Mouse (Mus musculus) kidney, adult 2 months (tissue): ENCODE data around the gene Lmod2. TPM values are rescaled to one million over a fixed set of nuclear protein-coding genes. Genes with fewer than 3 reads are reported as not detected.
A peak's percentile ranks its signal among the peaks of the same experiment; 100 is the strongest.

ENCODE experiments used
- DNase-seq: peaks from one replicate; pipeline ENCODE4 v3.0.0; 2021
- H3K27ac ChIP-seq: fragments of 200-500 bp; 2 replicates; pipeline ENCODE4 v1.5.1; 2012; ENCODE audit warnings: low read depth, low read length, control low read depth, inconsistent platforms; ENCODE audit not compliant: insufficient read depth
- H3K27me3 ChIP-seq: fragments of 200-500 bp; replicated peaks from 2 replicates; pipeline ENCODE4 v1.6.1; 2012; ENCODE audit warnings: mild to moderate bottlenecking, moderate library complexity, low read length, inconsistent platforms; ENCODE audit not compliant: control insufficient read depth, insufficient read depth
- H3K36me3 ChIP-seq: fragments of 200-500 bp; 2 replicates; pipeline ENCODE4 v1.6.1; 2012; ENCODE audit warnings: mild to moderate bottlenecking, moderate library complexity, low read length, inconsistent platforms; ENCODE audit not compliant: control insufficient read depth, insufficient read depth
- H3K4me1 ChIP-seq: fragments of 200-500 bp; 2 replicates; pipeline ENCODE4 v1.6.1; 2011; ENCODE audit warnings: low read length; ENCODE audit not compliant: control insufficient read depth, insufficient read depth
- H3K4me3 ChIP-seq: fragments of 200-500 bp; 2 replicates; pipeline ENCODE4 v1.5.1; 2011; ENCODE audit warnings: mild to moderate bottlenecking, low read depth, low read length, control low read depth; ENCODE audit not compliant: insufficient read depth
- CTCF ChIP-seq: fragments of 200-500 bp; conservative IDR thresholded peaks from 2 replicates; pipeline ENCODE4 v1.5.1; 2011; ENCODE audit warnings: low read depth, mild to moderate bottlenecking, control low read depth, low read length, moderate library complexity, mixed read lengths; ENCODE audit not compliant: insufficient read depth, insufficient read length
- POLR2A ChIP-seq: fragments of 200-500 bp; IDR thresholded peaks from one replicate; pipeline ENCODE4 v1.6.1; 2011; ENCODE audit warnings: low read depth, low read length, control low read depth
- WGBS: fragments of 180-500 bp; shearing (Covaris S2); methylation state at CpG from one replicate; pipeline ENCODE4 v1.1.7; 2018; 5-methylcytosine and 5-hydroxymethylcytosine counted together
- polyA plus RNA-seq: library from polyadenylated mRNA; depleted of rRNA; stranded (reverse); fragments of >200 nt; gene quantifications from 2 replicates; pipeline ENCODE4 v1.2.3, GENCODE M21; 2012

Lmod2 gene
- polyA plus RNA-seq, 1 experiment: 1.1 TPM

DNA sequence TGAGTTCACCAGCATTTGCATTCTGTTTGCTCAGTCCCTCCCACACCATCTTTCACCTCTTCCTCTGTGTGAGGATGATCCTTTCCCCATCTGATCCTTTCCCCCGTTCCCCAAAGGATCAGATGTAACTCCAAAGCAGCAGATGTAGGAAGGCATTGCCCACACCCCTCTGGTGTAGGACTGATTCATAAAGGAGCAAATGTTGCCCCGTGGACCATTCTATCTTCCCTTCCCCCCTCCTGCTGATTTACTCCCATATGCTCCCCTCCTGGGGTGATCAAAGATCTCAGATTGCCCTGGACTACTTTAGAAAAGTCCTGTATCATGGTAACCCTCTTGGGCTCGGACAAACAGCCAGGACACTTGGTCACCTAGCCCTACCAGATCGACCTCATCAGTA lies 3.2 kb downstream of the Lmod2 start:
- no peaks in the 10 kb centered on the region for H3K27me3 ChIP-seq
- 76% methylated on average over 4 of the region's 4 CpGs for WGBS
- no peak for DNase-seq
- no peaks in the 10 kb centered on the region for H3K36me3 ChIP-seq
- no peak overlapping the region for H3K27ac ChIP-seq
- 0 out of 2 replicates have a peak, but pooled peaks cover 2% of the 10 kb centered on the region for H3K4me1 ChIP-seq
- no peak overlapping the region for H3K4me3 ChIP-seq
- TF ChIP-seq POLR2A (no peak), CTCF (no peak)

DNA sequence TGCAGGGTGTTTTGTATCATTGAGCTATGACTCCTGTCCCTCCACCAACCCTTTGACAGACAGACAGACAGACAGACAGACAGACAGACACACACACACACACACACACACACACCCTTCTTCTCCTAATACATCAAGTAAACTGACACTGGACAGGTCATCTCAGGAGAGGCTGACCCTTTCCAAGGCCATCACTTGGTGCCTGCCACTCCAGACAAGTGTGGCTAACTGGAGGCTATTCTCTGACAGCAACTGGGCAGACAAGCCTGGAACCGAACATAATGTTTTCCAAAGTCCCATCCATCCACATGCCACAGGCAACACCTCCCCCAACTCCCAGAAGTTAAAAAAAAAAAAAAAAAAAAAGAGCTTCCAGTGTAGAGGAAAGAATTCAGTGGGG lies 4.1 kb downstream of the Lmod2 start:
- Histone ChIP-seq H3K36me3 (no peaks in the 10 kb centered on the region), H3K27ac (no peak overlapping the region), H3K27me3 (no peaks in the 10 kb centered on the region), H3K4me3 (no peak overlapping the region), H3K4me1 (0 out of 2 replicates have a peak, but pooled peaks cover 2% of the 10 kb centered on the region)
- TF ChIP-seq POLR2A (no peak), CTCF (no peak)
- 23% methylated on average over 1 of the region's 1 CpGs for WGBS
- no peak for DNase-seq

DNA sequence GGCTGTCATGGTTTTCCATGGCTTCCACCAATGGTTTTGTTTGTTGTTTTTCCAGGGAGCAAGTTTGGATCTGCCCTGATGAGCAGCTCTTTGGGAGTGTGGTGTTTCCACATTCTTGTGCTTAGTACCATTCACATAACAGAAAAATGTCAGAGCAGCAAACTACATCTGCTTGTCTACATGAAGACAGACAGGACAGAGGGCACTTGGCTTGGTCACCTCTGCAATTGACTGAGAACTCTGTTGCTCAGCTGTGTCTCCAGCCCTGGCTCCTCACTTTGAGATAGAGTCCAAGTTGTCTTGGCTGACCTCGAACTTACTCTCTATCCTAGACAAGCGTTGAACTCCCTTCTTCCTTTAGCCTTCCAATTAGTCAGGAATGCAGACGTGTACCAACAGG lies 4.8 kb downstream of the Lmod2 start:
- TF ChIP-seq POLR2A (no peak), CTCF (no peak)
- no peak for DNase-seq
- Histone ChIP-seq H3K27me3 (no peaks in the 10 kb centered on the region), H3K36me3 (no peaks in the 10 kb centered on the region), H3K4me1 (0 out of 2 replicates have a peak, but pooled peaks cover 2% of the 10 kb centered on the region), H3K27ac (no peak overlapping the region), H3K4me3 (no peak overlapping the region)
- WGBS: 62% methylated on average over 3 of the region's 3 CpGs

DNA sequence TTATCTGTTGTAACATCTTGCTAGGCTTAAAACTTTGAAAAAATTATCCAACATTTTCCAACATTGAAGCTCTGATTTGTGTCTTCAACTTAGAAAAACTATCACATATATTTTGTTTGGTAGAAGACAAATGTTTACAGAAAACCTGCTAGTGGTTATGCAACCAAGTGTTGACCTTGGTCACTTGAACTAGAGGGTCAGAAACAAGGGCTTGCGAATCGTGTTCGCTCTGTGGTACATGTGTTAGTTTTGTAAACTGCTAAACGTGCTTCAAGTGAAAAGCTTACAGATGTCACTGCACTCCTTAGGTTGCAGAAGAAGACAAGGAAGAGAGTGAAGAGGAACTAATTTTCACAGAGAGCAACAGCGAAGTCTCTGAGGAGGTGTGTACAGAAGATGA lies 5.4 kb downstream of the Lmod2 start:
- H3K27me3 ChIP-seq: no peaks in the 10 kb centered on the region
- no peak for DNase-seq
- H3K36me3 ChIP-seq: no peaks in the 10 kb centered on the region
- TF ChIP-seq POLR2A (no peak), CTCF (no peak)
- 0 out of 2 replicates have a peak, but pooled peaks cover 2% of the 10 kb centered on the region for H3K4me1 ChIP-seq
- no peak overlapping the region for H3K4me3 ChIP-seq
- WGBS: 79% methylated on average over 5 of the region's 5 CpGs
- H3K27ac ChIP-seq: no peak overlapping the region

DNA sequence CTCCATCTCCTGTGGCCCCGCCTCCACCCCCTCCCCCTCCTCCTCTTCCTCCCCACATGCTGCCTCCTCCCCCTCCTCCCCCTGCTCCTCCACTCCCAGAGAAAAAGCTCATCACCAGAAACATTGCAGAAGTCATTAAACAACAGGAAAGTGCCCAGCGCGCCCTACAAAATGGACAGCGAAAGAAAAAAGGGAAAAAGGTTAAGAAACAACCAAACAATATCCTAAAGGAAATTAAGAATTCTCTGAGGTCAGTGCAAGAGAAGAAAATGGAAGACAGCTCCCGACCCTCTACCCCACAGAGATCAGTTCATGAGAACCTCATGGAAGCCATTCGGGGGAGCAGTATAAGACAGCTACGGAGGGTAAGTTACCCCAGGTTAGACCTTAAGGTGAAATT lies 6.7 kb downstream of the Lmod2 start:
- H3K27ac ChIP-seq: no peak overlapping the region
- 94% methylated on average over 7 of the region's 7 CpGs for WGBS
- TF ChIP-seq CTCF: no peak
- no peak for TF ChIP-seq POLR2A

DNA sequence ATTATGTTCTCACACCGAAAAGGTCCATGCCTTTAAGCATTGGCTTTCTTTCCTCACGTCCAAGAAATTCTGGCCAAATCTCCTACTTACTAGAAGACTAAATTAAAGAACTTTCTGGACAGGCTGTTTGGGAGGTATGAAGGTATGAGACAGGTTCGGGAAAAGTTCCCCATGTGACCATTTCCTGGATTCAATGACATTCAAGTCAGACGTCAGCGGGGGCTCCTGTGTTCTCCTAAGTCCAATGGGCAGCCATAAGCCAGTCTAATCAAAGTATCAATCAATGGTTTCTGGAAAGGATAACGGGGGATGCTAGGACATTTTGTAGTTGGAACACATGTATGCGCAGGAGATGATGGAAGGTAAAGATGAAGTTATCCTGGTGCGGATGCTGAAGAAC lies 8.1 kb downstream of the Lmod2 start:
- TF ChIP-seq POLR2A: no peak
- no peak for TF ChIP-seq CTCF
- WGBS: 94% methylated on average over 8 of the region's 8 CpGs
- no peaks in the 10 kb centered on the region for H3K36me3 ChIP-seq

More for the DNA sequence above, 6.7 kb downstream of the Lmod2 start:
- no peaks in the 10 kb centered on the region for H3K36me3 ChIP-seq
- no peak overlapping the region for H3K4me3 ChIP-seq
- no peak for DNase-seq
- no peaks in the 10 kb centered on the region for H3K27me3 ChIP-seq
- 0 out of 2 replicates have a peak, but pooled peaks cover 2% of the 10 kb centered on the region for H3K4me1 ChIP-seq

DNA sequence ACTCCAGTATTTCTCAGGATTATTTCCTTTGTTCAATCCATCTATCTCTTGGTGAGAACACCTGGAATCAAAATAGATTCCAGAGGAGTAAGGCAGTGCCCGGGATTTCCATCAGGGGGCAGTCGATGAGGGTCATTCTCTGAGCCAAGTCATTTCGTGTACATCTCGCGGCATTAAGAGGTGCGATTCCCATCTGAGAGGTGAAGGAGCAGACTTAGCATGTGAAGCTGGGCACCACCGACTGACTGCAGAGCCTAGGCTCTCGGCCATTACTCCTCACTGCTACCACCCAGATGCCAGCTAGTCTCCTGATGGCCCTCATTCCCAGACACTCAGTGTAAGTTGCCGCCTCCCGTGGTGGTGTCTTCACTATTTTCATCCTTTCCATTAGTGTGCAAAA lies 8.9 kb downstream of the Lmod2 start:
- H3K27ac ChIP-seq: no peak overlapping the region
- WGBS: 79% methylated on average over 10 of the region's 10 CpGs
- DNase-seq: no peak

More for the DNA sequence above, 8.1 kb downstream of the Lmod2 start:
- no peak for DNase-seq
- Histone ChIP-seq H3K4me3 (no peak overlapping the region), H3K27ac (no peak overlapping the region), H3K4me1 (0 out of 2 replicates have a peak, but pooled peaks cover 2% of the 10 kb centered on the region), H3K27me3 (no peaks in the 10 kb centered on the region)

More for the DNA sequence above, 8.9 kb downstream of the Lmod2 start:
- Histone ChIP-seq H3K4me1 (0 out of 2 replicates have a peak, but pooled peaks cover under 1% of the 10 kb centered on the region), H3K36me3 (no peaks in the 10 kb centered on the region), H3K4me3 (no peak overlapping the region), H3K27me3 (no peaks in the 10 kb centered on the region)
- TF ChIP-seq POLR2A: no peak
- 0 out of 2 replicates have a peak, but pooled peaks have one; percentile 6 for TF ChIP-seq CTCF
